Mouse (Mus musculus) neural tube, embryonic 10.5 days (tissue): ENCODE measurements around the gene Fga.

Experiments
- DNase-seq: peaks from one replicate; pipeline ENCODE4 v3.0.0-alpha.2; 2017; ENCODE audit warnings: low spot score; ENCODE audit errors: extremely low spot score

The Fga gene

GRCm38 (mm10) chr3:83025475-83026301 is at the start of gene Fga:
Fga (plus strand) TSS chr3:83026076.
- DNase-seq: no peak

- DNase-seq: no peak
These were observed 45.1 kb upstream of the Fga start for GRCm38 (mm10) chr3:82980818-82981217.

DNA sequence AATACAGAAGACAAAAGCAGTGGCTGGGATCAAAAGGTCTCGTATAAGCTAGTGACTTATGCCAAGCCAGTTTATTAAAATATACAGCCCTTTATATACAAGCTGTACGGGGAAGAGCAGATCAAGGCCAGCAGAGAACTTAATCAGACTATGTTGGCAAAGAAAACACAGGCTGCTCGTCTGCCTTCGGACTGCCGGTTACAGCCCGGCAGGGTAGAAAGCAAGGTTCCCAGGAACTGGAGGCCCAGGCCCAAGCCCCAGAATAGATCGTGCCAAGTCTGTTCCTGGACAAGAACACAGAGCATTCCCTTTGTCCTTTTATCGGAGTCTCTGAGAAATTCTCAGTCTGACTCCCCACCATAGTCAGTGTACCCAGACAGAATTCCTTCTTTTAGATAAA is 44.0 kb upstream of the Fga start:
- no peak for DNase-seq

DNA sequence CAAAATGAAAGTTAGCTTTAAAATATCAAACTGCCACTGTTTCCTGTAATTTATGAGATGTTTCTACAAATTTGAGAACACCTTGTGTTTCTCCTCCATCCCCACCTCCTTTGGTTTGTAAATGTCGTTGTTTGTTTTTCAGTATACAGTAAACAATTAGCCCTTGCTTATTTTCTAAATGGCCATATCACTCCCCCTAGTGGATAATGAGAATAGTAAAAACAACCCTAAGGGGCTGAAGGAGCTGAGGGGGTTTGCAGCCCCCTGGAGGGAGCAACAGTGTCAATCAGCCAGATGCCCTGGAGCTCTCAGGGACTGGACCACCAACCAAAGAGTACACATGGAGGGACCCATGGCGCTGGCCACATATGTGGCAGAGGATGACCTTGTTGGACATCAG is 41.0 kb upstream of the Fga start:
- no peak for DNase-seq

GRCm38 (mm10) chr3:82991963-82992362 is 33.9 kb upstream of the Fga start:
- no peak for DNase-seq

GRCm38 (mm10) chr3:82992956-82993355 is 32.9 kb upstream of the Fga start:
- DNase-seq: no peak

GRCm38 (mm10) chr3:82995368-82995767 is 30.5 kb upstream of the Fga start:
- DNase-seq: peak; percentile 78

DNA sequence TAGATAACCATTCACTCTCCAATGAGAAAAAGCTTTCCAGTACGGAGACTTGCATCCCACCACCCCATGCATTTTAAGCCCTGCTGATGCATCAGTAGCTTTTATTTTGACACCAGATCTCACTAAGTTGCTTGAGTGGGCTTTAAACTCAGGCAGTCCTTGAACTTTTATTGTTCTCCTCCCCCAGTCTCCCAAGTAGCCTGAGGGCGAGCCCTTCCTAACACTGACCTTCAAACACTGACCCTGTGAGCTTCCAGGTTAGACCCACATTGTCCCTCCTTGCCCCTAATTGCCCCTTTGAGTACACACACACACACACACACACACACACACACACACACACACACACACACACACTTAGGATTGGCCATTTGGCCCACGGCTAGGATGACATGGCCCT is 29.2 kb upstream of the Fga start:
- no peak for DNase-seq

GRCm38 (mm10) chr3:82998772-82999463 is 27.0 kb upstream of the Fga start:
- DNase-seq: peak; percentile 28

GRCm38 (mm10) chr3:82999995-83000394 is 25.9 kb upstream of the Fga start:
- DNase-seq: no peak

DNA sequence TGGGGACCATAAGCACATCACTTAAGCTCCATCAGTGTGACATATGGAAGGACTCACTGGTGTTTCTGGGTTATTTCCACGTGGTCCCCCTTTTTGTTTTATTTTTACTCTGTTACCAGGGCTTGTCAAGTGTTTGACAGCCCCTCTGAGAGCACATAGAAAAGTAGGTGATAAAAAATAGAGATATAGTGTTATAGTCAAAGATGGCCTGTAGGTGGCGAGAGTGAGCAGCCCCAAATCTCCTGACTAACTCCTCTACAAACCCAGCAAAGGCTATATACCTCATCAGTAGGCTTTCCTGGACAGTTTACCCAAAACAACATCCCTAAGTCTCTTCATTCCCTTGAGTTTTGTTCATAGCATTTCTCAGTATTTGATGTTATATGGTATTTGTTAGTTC is 23.7 kb upstream of the Fga start:
- peak; percentile 36 for DNase-seq

DNA sequence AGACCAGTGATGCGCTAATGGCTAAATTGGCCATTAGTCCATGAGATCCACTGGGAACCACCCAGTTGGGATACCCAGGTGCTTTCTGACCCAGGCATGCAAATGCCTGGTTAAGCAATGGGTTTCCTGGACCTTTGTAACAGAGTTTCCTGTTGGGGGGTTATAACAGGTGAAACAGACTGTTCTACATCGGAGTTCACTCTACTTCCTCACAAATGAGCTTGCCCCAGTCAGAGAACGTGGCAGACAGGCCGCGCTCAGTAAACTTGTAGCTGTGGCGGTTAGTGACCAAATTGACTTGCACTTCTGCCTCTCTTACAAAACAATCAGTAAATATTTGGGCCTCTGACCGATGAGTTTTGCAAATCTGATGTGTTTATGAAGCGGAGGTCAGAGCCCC is 22.8 kb upstream of the Fga start:
- no peak for DNase-seq

- no peak for DNase-seq
These were observed 21.1 kb upstream of the Fga start for GRCm38 (mm10) chr3:83004801-83005200.

GRCm38 (mm10) chr3:83007557-83007956 is 18.3 kb upstream of the Fga start, which contains the start of gene Fgg:
Fgg (plus strand) TSS chr3:83007724.
- no peak for DNase-seq

DNA sequence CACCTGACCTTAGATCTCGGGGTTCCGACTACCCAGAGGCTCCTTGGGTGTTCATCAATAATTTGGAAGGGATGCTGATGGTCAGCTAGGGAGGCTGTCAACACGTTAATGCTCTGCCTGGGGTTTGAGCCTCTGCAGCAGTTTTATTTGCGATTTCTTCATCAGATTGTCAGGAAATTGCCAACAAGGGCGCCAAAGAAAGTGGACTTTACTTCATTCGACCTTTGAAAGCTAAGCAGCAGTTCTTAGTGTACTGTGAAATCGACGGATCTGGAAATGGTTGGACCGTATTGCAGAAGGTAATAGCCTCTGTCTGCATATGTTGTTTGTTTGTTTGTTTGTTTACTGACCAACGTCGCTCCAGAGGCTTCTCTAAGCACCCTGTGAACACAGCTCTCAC is 15.6 kb upstream of the Fga start:
- DNase-seq: no peak

- no peak for DNase-seq
These were observed 14.7 kb upstream of the Fga start for GRCm38 (mm10) chr3:83011136-83011535.

GRCm38 (mm10) chr3:83011565-83011964 is 14.3 kb upstream of the Fga start:
- DNase-seq: no peak

- DNase-seq: no peak
These were observed 13.2 kb upstream of the Fga start for GRCm38 (mm10) chr3:83012636-83013035.

- DNase-seq: no peak
These were observed 11.9 kb upstream of the Fga start for GRCm38 (mm10) chr3:83013951-83014350.

DNA sequence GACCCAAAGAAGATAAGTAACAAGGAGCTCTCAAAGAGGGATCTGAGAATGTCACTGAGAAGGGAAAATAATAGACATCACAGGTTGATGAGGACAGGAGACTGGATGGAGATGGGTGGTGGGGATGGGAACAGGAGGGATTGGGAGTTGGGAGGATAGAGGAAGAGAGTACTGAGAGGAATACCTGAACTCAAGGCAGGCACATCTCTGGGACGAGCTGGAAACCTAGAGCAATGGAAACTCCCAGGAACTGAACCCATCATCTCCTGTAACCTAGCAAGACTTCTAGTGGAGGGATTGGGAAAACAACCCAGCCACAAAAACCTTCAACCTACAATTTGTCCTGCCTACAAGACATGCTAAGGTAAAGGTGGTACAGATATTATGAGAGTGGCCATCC is 9.6 kb upstream of the Fga start:
- DNase-seq: no peak

- DNase-seq: no peak
These were observed 5.5 kb upstream of the Fga start for GRCm38 (mm10) chr3:83020387-83020786.

GRCm38 (mm10) chr3:83021176-83021575 is 4.7 kb upstream of the Fga start:
- DNase-seq: no peak

- DNase-seq: no peak
These were observed 840 bp upstream of the Fga start for GRCm38 (mm10) chr3:83025036-83025435.
